Mouse (Mus musculus) liver, embryonic 11.5 days (tissue): ENCODE data around the gene Mis12. TPM values are rescaled to one million over a fixed set of nuclear protein-coding genes. Genes with fewer than 3 reads are reported as not detected.

Source experiments
- ATAC-seq: fragments of 200-750 bp; cut with Nextera tagmentation; replicated peaks from 2 replicates; pipeline ENCODE4 v1.8.0; 2017; ENCODE audit warnings: moderate number of reproducible peaks, mild to moderate bottlenecking, moderate TSS enrichment, moderate library complexity; ENCODE audit not compliant: low FRiP score
- DNase-seq: peaks from one replicate; pipeline ENCODE4 v3.0.0-alpha.2; 2017; ENCODE audit warnings: low spot score
- H3K27ac ChIP-seq: fragments of 300-500 bp; sonication (generic); 2 replicates; pipeline ENCODE4 v1.5.1; 2014; ENCODE audit warnings: mild to moderate bottlenecking, low read depth, low read length, control low read depth
- H3K27me3 ChIP-seq: fragments of 300-500 bp; sonication (generic); replicated peaks from 2 replicates; pipeline ENCODE4 v1.6.1; 2014; ENCODE audit warnings: low read length, mixed read lengths; ENCODE audit not compliant: control insufficient read depth, insufficient read depth
- H3K36me3 ChIP-seq: fragments of 300-500 bp; sonication (generic); 2 replicates; pipeline ENCODE4 v1.6.1; 2014; ENCODE audit warnings: mild to moderate bottlenecking, low read length, moderate library complexity, mixed read lengths; ENCODE audit not compliant: control insufficient read depth, insufficient read depth
- H3K4me1 ChIP-seq: fragments of 300-500 bp; sonication (generic); replicated peaks from 2 replicates; pipeline ENCODE4 v1.6.1; 2014; ENCODE audit warnings: low read length, mixed read lengths; ENCODE audit not compliant: control insufficient read depth, insufficient read depth
- H3K4me2 ChIP-seq: fragments of 300-500 bp; sonication (generic); 2 replicates; pipeline ENCODE4 v1.6.1; 2014; ENCODE audit warnings: mild to moderate bottlenecking, control low read depth, moderate library complexity
- H3K4me3 ChIP-seq: fragments of 300-500 bp; sonication (generic); 2 replicates; pipeline ENCODE4 v1.5.1; 2014; ENCODE audit warnings: low read depth, low read length, control low read depth
- H3K9ac ChIP-seq: fragments of 300-500 bp; sonication (generic); 2 replicates; pipeline ENCODE4 v1.6.1; 2014; ENCODE audit warnings: low read depth, low read length, control low read depth
- H3K9me3 ChIP-seq: fragments of 300-500 bp; sonication (generic); 2 replicates; pipeline ENCODE4 v1.6.1; 2016; ENCODE audit warnings: low read length, inconsistent platforms, mixed read lengths; ENCODE audit not compliant: control insufficient read depth
- WGBS: fragments of 180-500 bp; shearing (Covaris S2); extraction: QIAGEN DNeasy Blood & Tissue Kit; methylation state at CpG from one replicate; pipeline ENCODE4 v1.1.7; 2014; 5-methylcytosine and 5-hydroxymethylcytosine counted together
- polyA plus RNA-seq: library from polyadenylated mRNA; unstranded; fragments of >200 nt; fragmentation: Nextera tagmentation; extraction: Ambion mirVana; gene quantifications from 2 replicates; pipeline ENCODE4 v1.2.1, GENCODE M21; 2014

The Mis12 gene
- polyA plus RNA-seq = 31.3 and 31.9 TPM in 2 replicates

DNA sequence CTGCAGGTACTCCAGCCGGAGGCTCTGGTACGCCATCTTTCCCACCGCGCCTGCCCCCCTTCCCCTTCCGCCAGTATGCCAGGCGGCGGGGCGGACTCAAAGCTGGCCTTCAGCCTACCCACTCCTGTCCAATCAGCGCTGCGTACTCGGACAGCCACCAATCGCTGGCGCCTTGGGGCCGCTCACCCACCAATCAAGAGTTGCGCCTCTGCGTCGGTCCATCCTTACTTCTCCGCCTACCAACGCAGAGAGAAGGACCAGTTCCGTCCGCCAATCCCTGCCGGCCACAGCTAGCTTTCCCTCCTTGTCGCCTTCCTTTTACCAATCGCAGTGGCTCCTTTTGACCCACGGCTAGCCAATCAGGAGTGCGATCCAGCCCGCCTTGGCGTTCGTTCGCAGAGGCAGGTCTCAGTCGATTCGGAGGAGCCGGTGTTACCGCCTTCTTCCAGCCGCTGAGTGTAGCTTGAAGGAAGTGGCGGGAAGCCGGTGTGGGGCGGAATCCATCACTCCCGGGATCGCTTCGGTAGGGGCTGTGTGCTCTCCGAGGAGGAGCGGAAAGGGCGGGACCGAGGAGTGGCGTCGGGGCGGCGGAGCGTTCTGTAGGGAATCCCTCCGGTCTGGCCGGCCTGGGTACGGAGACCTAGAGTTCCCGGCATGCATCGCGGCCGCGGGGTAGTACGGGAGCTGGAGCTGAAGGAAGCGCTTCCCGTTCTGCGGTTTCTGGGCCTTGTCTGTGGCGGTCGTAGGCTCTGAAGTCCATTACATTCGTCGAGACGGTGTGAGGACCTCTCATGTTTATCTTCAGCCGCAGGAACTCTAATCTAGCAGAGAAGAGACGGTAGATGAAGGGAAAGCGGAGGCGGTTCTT, at the start of gene Mis12, which contains the start of gene Derl2:
Gene Mis12 (plus strand): TSS at position 411 of the 868 bp plus-strand sequence.
Gene Derl2 (minus strand): TSS at position 641 of the 868 bp plus-strand sequence.
- WGBS = under 1% methylated on average over 71 of the region's 71 CpGs

DNA sequence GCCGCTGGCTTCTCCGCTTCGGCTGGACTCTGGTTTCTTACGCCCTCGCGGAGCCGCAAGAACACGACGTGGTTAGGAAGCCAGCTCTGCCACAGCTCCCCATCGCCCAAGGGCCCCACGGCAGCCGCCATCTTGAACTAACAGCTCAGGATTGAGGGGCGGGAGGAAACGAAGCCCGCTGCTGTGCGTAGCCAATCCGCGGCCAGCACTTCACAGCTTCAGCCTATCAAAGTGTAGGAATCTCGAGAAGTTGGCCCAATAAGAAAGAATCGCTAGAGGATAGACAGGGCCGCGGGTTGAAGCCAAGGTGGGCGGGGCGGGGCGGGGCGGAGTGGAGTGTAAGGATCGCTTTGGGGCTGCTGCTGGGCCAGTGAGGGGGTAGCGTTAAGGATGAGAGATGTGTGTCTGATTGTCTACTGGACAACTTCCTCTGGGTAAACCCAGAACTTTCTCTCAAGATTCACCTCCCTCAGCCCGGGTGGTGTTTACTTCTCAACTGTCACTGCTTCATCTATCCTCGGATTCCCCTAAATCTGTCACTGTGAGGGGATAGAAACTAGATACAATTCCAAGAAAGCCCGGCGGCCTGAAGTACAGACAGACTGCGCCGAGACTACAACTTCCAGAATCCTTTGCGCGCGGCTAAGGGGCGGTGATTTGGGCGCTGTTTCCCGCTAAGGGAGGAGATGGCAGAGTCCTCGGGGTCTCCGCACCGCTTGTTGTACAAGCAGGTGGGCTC, 49.4 kb upstream of the Mis12 start, which contains the start of the genes Nup88 and Rpain:
Gene Nup88 (minus strand): TSS at position 153 of the 739 bp plus-strand sequence.
Gene Rpain (plus strand): TSS at position 393 of the 739 bp plus-strand sequence.
- Histone ChIP-seq H3K4me3 (peak within 1 kb of the TSS; percentile 89), H3K9me3 (no peaks in the 10 kb centered on the region), H3K4me1 (peaks cover 3% of the 10 kb centered on the region; the same call in 1 of the 2 replicates), H3K36me3 (peaks cover 10% of the 10 kb centered on the region), H3K9ac (peak within 1 kb of the TSS; percentile 89), H3K4me2 (peak within 1 kb of the TSS; percentile 79), H3K27me3 (no peaks in the 10 kb centered on the region), H3K27ac (peak within 1 kb of the TSS; percentile 92)
- DNase-seq (peak; percentile 92), ATAC-seq (peak; percentile 93)
- WGBS = under 1% methylated on average over 43 of the region's 43 CpGs

More for the DNA sequence above, at the start of gene Mis12, which contains the start of gene Derl2:
- H3K27me3 ChIP-seq = no peaks in the 10 kb centered on the region
- peaks cover 3% of the 10 kb centered on the region; the same call in 1 of the 2 replicates for H3K36me3 ChIP-seq
- H3K27ac ChIP-seq = peak within 1 kb of the TSS; percentile 95
- peak within 1 kb of the TSS; percentile 90 for H3K9ac ChIP-seq
- H3K4me2 ChIP-seq = peak within 1 kb of the TSS; percentile 83
- H3K4me1 ChIP-seq = peaks cover 10% of the 10 kb centered on the region; the same call in 1 of the 2 replicates
- DNase-seq = peak; percentile 95
- no peaks in the 10 kb centered on the region for H3K9me3 ChIP-seq
- ATAC-seq = peak; percentile 99
- H3K4me3 ChIP-seq = peak within 1 kb of the TSS; percentile 90

DNA sequence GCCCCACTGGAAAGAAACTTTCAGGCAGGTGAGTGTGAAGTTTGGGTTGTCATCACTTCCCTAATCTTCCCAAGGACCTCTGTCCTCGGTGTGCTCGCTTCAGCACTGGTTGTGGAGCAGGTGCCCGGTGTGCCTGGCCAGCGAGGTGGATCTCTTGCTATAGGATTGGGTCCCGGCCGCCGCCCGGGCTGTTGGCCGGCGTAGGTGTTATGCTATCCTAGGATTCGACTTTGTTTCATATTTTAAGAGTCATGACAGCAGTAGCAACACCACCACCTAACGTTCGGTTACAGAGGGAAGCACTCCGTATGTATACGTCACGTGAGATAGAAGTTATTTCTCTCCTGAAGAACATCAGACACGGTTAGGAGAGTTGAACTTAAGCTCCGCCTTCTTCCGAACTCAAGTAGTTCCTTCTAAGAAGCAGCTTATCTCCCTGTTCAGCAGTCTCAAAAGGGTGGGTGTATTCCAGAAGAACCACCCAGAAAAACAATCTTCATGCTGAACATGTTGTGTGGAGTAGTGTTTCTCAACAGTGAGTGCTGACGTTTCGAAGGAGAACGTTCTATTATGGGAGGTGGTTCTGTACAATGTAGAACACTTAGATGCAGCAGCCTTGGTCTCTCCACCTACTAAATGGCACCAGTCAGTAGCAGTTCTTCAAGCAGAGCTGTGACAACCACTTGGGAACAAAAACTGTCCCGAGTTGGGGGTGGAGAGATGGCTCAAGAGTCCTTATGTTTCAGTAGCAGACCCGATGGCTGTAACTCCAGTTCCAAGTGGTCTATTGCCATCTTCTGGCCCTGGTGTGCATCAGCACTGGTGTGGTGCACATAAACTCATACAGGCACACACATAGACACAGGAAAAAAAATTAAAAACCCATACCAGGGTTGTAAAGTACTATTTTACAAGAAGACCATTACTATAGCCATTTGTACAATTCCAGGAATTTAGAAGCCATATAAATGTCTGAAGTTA, 48.6 kb upstream of the Mis12 start:
- ATAC-seq = peak; percentile 75
- Histone ChIP-seq H3K4me1 (peaks cover 3% of the 10 kb centered on the region; the same call in 1 of the 2 replicates), H3K4me2 (peak overlapping the region; percentile 63), H3K27me3 (no peaks in the 10 kb centered on the region), H3K36me3 (peaks cover 12% of the 10 kb centered on the region), H3K9ac (peak overlapping the region; percentile 64), H3K4me3 (peak overlapping the region; percentile 89), H3K9me3 (no peaks in the 10 kb centered on the region), H3K27ac (peak overlapping the region; percentile 92)
- 11% methylated on average over 24 of the region's 24 CpGs for WGBS
- peak; percentile 79 for DNase-seq

DNA sequence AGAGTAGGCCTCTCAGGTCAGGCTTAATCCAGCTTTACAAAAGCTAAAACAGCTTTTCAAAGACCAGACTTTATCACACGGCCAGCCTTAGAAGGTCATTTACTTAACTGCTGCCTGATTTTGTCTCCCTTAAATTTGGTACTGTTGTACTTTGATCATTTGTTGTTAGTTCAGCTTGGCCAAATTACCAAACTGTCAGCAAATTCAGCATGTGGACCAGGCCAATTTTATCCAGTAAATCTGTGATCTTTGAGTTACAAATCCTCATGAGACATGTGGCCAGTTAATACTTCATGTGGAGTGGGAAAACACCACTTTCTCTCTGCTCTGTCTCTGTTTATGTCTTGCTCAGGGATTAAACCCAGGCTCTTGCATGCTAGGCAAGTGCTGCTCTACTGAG, 46.8 kb upstream of the Mis12 start:
- DNase-seq = no peak
- no peak overlapping the region for H3K4me3 ChIP-seq
- H3K9ac ChIP-seq = no peak overlapping the region
- H3K9me3 ChIP-seq = no peaks in the 10 kb centered on the region
- no peak for ATAC-seq
- H3K4me2 ChIP-seq = no peak overlapping the region
- no peak overlapping the region for H3K27ac ChIP-seq
- H3K36me3 ChIP-seq = peaks cover 24% of the 10 kb centered on the region
- peaks cover 3% of the 10 kb centered on the region; the same call in 1 of the 2 replicates for H3K4me1 ChIP-seq
- H3K27me3 ChIP-seq = no peaks in the 10 kb centered on the region
- WGBS = 74% methylated on average over 1 of the region's 1 CpGs

DNA sequence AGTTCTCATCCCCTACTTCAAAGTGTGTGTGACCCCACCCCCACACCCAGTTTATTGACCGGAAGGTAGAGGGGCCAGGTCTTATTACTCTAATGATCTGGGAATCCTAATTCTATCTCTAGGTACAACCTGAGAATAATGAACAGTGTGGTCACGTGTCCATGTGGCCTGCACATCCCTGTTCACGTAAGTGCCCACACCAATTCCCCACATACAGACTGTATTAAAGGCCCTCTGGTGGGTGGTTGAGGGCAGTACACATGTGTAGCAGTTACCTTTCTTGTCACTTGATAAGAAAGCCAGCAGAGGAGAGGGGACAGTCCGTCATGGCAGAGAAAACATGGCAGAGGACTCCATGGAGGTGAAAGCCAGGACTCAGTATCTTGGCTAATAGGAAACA, 45.5 kb upstream of the Mis12 start:
- Histone ChIP-seq H3K27me3 (no peaks in the 10 kb centered on the region), H3K9me3 (no peaks in the 10 kb centered on the region), H3K9ac (no peak overlapping the region), H3K4me1 (no peaks in the 10 kb centered on the region; the same call in 1 of the 2 replicates), H3K36me3 (peaks cover 37% of the 10 kb centered on the region), H3K4me3 (no peak overlapping the region), H3K4me2 (no peak overlapping the region), H3K27ac (no peak overlapping the region)
- WGBS = 73% methylated on average over 4 of the region's 4 CpGs
- no peak for DNase-seq
- ATAC-seq = no peak

DNA sequence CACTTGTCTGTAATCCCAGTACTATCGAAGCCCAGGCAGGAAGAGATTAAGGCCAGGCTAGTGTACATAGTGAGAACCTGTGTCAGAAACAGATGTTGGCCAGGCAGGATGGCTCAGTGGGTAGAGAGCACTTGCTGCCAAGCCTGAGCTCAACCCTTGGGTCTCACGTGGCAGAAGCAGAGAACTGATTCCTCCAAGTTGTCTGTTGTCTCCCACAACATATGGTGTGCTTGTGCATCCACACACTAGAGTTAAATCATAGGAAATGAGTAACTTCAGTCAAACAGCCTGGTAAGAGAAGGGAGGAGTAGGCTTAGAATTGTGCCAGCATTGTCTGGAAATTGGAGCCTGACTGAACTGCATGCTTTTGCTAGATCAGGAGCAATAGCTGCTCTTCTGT, 44.2 kb upstream of the Mis12 start:
- Histone ChIP-seq H3K9me3 (no peaks in the 10 kb centered on the region), H3K36me3 (peaks cover 46% of the 10 kb centered on the region), H3K27ac (no peak overlapping the region), H3K4me3 (no peak overlapping the region), H3K9ac (no peak overlapping the region), H3K4me1 (no peaks in the 10 kb centered on the region; the same call in 1 of the 2 replicates), H3K27me3 (no peaks in the 10 kb centered on the region), H3K4me2 (no peak overlapping the region)
- 61% methylated on average over 2 of the region's 2 CpGs for WGBS
- ATAC-seq (no peak), DNase-seq (no peak)

DNA sequence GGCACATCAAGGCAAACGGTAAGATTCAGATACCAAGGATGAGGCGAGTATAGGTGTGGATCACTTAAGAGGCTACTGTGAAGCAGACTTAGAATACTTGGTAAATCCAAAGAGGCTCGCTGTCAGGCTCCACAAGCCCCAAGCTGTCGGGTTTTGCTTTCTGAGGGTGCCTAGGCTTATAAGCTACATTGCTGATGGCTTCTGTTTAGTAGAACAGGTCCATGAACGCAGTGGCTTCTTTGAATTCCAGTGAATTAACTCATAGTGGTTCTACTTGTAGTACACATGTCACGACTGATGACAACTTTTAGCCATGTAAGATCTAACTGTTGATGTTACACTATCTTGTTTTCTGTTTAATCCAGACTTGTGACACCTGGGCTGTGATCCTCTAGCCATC, 42.1 kb upstream of the Mis12 start:
- Histone ChIP-seq H3K9me3 (no peaks in the 10 kb centered on the region), H3K4me1 (peaks cover 12% of the 10 kb centered on the region), H3K36me3 (peaks cover 58% of the 10 kb centered on the region), H3K27ac (no peak overlapping the region), H3K9ac (no peak overlapping the region), H3K4me2 (no peak overlapping the region), H3K4me3 (no peak overlapping the region), H3K27me3 (no peaks in the 10 kb centered on the region)
- ATAC-seq = no peak
- no peak for DNase-seq
- 84% methylated on average over 6 of the region's 6 CpGs for WGBS
